Mouse (Mus musculus) liver, postnatal 0 days (tissue): Measurements from ENCODE around the gene Sh3bp1. TPM values are rescaled to one million over a fixed set of nuclear protein-coding genes. Genes with fewer than 3 reads are reported as not detected.

Experiments
- ATAC-seq: fragments of 200-750 bp; cut with Nextera tagmentation; 2 replicates; pipeline ENCODE4 v1.8.0; 2017; ENCODE audit warnings: mild to moderate bottlenecking, moderate library complexity
- DNase-seq: peaks from one replicate; pipeline ENCODE4 v3.0.0-alpha.2; 2016
- H3K27ac ChIP-seq: fragments of 300-500 bp; sonication (generic); 2 replicates; pipeline ENCODE4 v1.5.1; 2014; ENCODE audit warnings: antibody characterized with exemption, moderate library complexity, mild to moderate bottlenecking, low read depth
- H3K27me3 ChIP-seq: fragments of 300-500 bp; sonication (generic); 2 replicates; pipeline ENCODE4 v1.6.1; 2014; ENCODE audit warnings: low read length, control low read depth, mixed read lengths; ENCODE audit not compliant: insufficient read depth
- H3K36me3 ChIP-seq: fragments of 300-500 bp; sonication (generic); replicated peaks from 2 replicates; pipeline ENCODE4 v1.6.1; 2014; ENCODE audit warnings: mild to moderate bottlenecking, control low read depth, low read length, moderate library complexity, mixed read lengths; ENCODE audit not compliant: insufficient read depth
- H3K4me1 ChIP-seq: fragments of 300-500 bp; sonication (generic); 2 replicates; pipeline ENCODE4 v1.6.1; 2014; ENCODE audit warnings: antibody characterized with exemption, mild to moderate bottlenecking, control low read depth; ENCODE audit not compliant: insufficient read depth
- H3K4me2 ChIP-seq: fragments of 300-500 bp; sonication (generic); 2 replicates; pipeline ENCODE4 v1.6.1; 2014; ENCODE audit warnings: low read depth, mild to moderate bottlenecking, low read length, moderate library complexity, mixed read lengths
- H3K4me3 ChIP-seq: fragments of 300-500 bp; sonication (generic); 2 replicates; pipeline ENCODE4 v1.5.1; 2014; ENCODE audit warnings: low read depth, low read length
- H3K9ac ChIP-seq: fragments of 300-500 bp; sonication (generic); replicated peaks from 2 replicates; pipeline ENCODE4 v1.6.1; 2014; ENCODE audit warnings: mild to moderate bottlenecking, moderate library complexity
- H3K9me3 ChIP-seq: fragments of 300-500 bp; sonication (generic); 2 replicates; pipeline ENCODE4 v1.6.1; 2016; ENCODE audit warnings: mild to moderate bottlenecking, control low read depth, low read length, mixed read lengths
- CTCF ChIP-seq: sonication (generic); IDR thresholded peaks from 2 replicates; pipeline ENCODE4 v1.5.1; 2016; ENCODE audit warnings: antibody characterized with exemption, low read depth
- EP300 ChIP-seq: IDR thresholded peaks from 2 replicates; pipeline ENCODE4 v1.6.1; 2016; ENCODE audit warnings: antibody characterized with exemption, low read depth, mild to moderate bottlenecking
- WGBS: fragments of 180-500 bp; shearing (Covaris S2); extraction: QIAGEN DNeasy Blood & Tissue Kit; methylation state at CpG from one replicate; pipeline ENCODE4 v1.1.7; 2014; ENCODE audit not compliant: insufficient replicate concordance; 5-methylcytosine and 5-hydroxymethylcytosine counted together
- polyA plus RNA-seq: library from polyadenylated mRNA; unstranded; fragments of >200 nt; fragmentation: Nextera tagmentation; extraction: Ambion mirVana; gene quantifications from 2 replicates; pipeline ENCODE4 v1.2.1, GENCODE M21; 2015

Gene Sh3bp1
- polyA plus RNA-seq, 1 experiment from 2014 or later, result 8.2 TPM

- Histone ChIP-seq H3K9me3 (no peaks in the 10 kb centered on the region), H3K4me1 (peaks cover 61% of the 10 kb centered on the region), H3K9ac (0 out of 2 replicates have a peak overlapping the region, but pooled peaks have one; percentile 42), H3K27me3 (no peaks in the 10 kb centered on the region), H3K27ac (peak overlapping the region; percentile 29; the same call in 1 of the 2 replicates), H3K36me3 (no peaks in the 10 kb centered on the region), H3K4me3 (no peak overlapping the region), H3K4me2 (no peak overlapping the region)
- no peak for TF ChIP-seq EP300
- TF ChIP-seq CTCF, result no peak
- ATAC-seq (no peak), DNase-seq (no peak)
- 58% methylated on average over 8 of the region's 8 CpGs for WGBS
Observed at GRCm38 (mm10) chr15:78925129-78925528, 25.6 kb downstream of the Sh3bp1 start.

GRCm38 (mm10) chr15:78926021-78926919 is 26.7 kb downstream of the Sh3bp1 start, which contains the start of gene Lgals1:
Gene Lgals1, plus strand, starts transcription at chr15:78926725.
- H3K4me2 ChIP-seq, result peak within 1 kb of the TSS; percentile 69
- H3K4me1 ChIP-seq, result peaks cover 61% of the 10 kb centered on the region
- H3K4me3 ChIP-seq, result peak within 1 kb of the TSS; percentile 43
- no peaks in the 10 kb centered on the region for H3K36me3 ChIP-seq
- peak; percentile 84 for DNase-seq
- H3K9me3 ChIP-seq, result no peaks in the 10 kb centered on the region
- 8% methylated on average over 20 of the region's 20 CpGs for WGBS
- peak; percentile 32 for ATAC-seq
- no peaks in the 10 kb centered on the region for H3K27me3 ChIP-seq
- no peak for TF ChIP-seq EP300
- TF ChIP-seq CTCF, result no peak
- peak within 1 kb of the TSS; percentile 67 for H3K27ac ChIP-seq
- H3K9ac ChIP-seq, result peak within 1 kb of the TSS; percentile 49

GRCm38 (mm10) chr15:78927021-78927787 is 27.6 kb downstream of the Sh3bp1 start:
- TF ChIP-seq CTCF (no peak), EP300 (no peak)
- Histone ChIP-seq H3K27me3 (no peaks in the 10 kb centered on the region), H3K4me3 (peak overlapping the region; percentile 43), H3K9me3 (no peaks in the 10 kb centered on the region), H3K9ac (peak overlapping the region; percentile 49), H3K4me1 (peaks cover 57% of the 10 kb centered on the region), H3K27ac (peak overlapping the region; percentile 67), H3K36me3 (no peaks in the 10 kb centered on the region), H3K4me2 (peak overlapping the region; percentile 69)
- no peak for DNase-seq
- 14% methylated on average over 15 of the region's 15 CpGs for WGBS
- ATAC-seq, result no peak

- Histone ChIP-seq H3K36me3 (no peaks in the 10 kb centered on the region), H3K9me3 (no peaks in the 10 kb centered on the region), H3K4me2 (peak overlapping the region; percentile 69), H3K27me3 (no peaks in the 10 kb centered on the region), H3K9ac (peak overlapping the region; percentile 49), H3K4me3 (peak overlapping the region; percentile 43), H3K4me1 (peaks cover 52% of the 10 kb centered on the region), H3K27ac (peak overlapping the region; percentile 67)
- TF ChIP-seq EP300 (no peak), CTCF (no peak)
- WGBS, result under 1% methylated on average over 27 of the region's 35 CpGs
- peak; percentile 32 for ATAC-seq
- peak; percentile 87 for DNase-seq
Observed at GRCm38 (mm10) chr15:78927788-78928457, 28.4 kb downstream of the Sh3bp1 start.

- TF ChIP-seq EP300 (no peak), CTCF (no peak)
- Histone ChIP-seq H3K4me3 (no peak overlapping the region), H3K4me1 (peaks cover 47% of the 10 kb centered on the region), H3K27ac (peak overlapping the region; percentile 56), H3K4me2 (peak overlapping the region; percentile 69), H3K36me3 (no peaks in the 10 kb centered on the region), H3K27me3 (no peaks in the 10 kb centered on the region), H3K9ac (no peak overlapping the region), H3K9me3 (no peaks in the 10 kb centered on the region)
- 48% methylated on average over 8 of the region's 8 CpGs for WGBS
- no peak for DNase-seq
- ATAC-seq, result no peak
Observed at GRCm38 (mm10) chr15:78928539-78928938, 29.0 kb downstream of the Sh3bp1 start.
